Mouse (Mus musculus) liver, embryonic 15.5 days (tissue): ENCODE measurements around the gene Art1. TPM values are rescaled to one million over a fixed set of nuclear protein-coding genes. Genes with fewer than 3 reads are reported as not detected.

ENCODE experiments used
- polyA plus RNA-seq: library from polyadenylated mRNA; unstranded; fragments of >200 nt; fragmentation: Nextera tagmentation; extraction: Ambion mirVana; gene quantifications from 2 replicates; pipeline ENCODE4 v1.2.1, GENCODE M21; 2015

Gene Art1
- polyA plus RNA-seq, 1 experiment from 2014 or later, result 1.6 TPM

Other genes starting within 250 kb of the Art1 start
- 6.1 and 7.7 TPM in 2 replicates for gene Folr2, start 244.5 kb upstream of the Art1 start, polyA plus RNA-seq
- gene Anapc15, start 238.0 kb upstream of the Art1 start, polyA plus RNA-seq, result 44.5 and 48.0 TPM in 2 replicates
- 0.24 and 0.62 TPM in 2 replicates for gene Folr1, start 231.0 kb upstream of the Art1 start, polyA plus RNA-seq
- gene Lamtor1, start 195.8 kb upstream of the Art1 start, polyA plus RNA-seq, result 68.8 and 69.0 TPM in 2 replicates
- gene Tomt, start 195.4 kb upstream of the Art1 start, polyA plus RNA-seq, result 0.08 and 0.15 TPM in 2 replicates
- 1.6 and 1.7 TPM in 2 replicates for gene Lrrc51, start 167.8 kb upstream of the Art1 start, polyA plus RNA-seq
- 30.1 and 33.6 TPM in 2 replicates for gene Numa1, start 167.6 kb upstream of the Art1 start, polyA plus RNA-seq
- gene Il18bp, start 83.1 kb upstream of the Art1 start, polyA plus RNA-seq, result 22.9 and 31.8 TPM in 2 replicates
- gene Rnf121, start 36.3 kb upstream of the Art1 start, polyA plus RNA-seq, result 11.5 and 14.4 TPM in 2 replicates
- gene Xndc1, start 36.2 kb upstream of the Art1 start, polyA plus RNA-seq, result 11.4 and 13.3 TPM in 2 replicates
- gene Xntrpc, start 36.0 kb upstream of the Art1 start, polyA plus RNA-seq, result 0.30 TPM in 1 of 2 replicates, not detected in the other
- gene Trpc2, start 18.6 kb upstream of the Art1 start, polyA plus RNA-seq, result 0.36 TPM in 1 of 2 replicates, not detected in the other
- 0.25 and 0.30 TPM in 2 replicates for gene Art5, start 7.7 kb downstream of the Art1 start, polyA plus RNA-seq
- gene Chrna10, start 15.1 kb downstream of the Art1 start, polyA plus RNA-seq, result not detected in 2 replicates
- 13.4 and 13.5 TPM in 2 replicates for gene Nup98, start 108.4 kb downstream of the Art1 start, polyA plus RNA-seq
- gene Pgap2, start 108.5 kb downstream of the Art1 start, polyA plus RNA-seq, result 22.2 and 23.5 TPM in 2 replicates
- gene Rhog, start 154.3 kb downstream of the Art1 start, polyA plus RNA-seq, result 57.4 and 62.3 TPM in 2 replicates
- 14.9 and 16.5 TPM in 2 replicates for gene Stim1, start 166.1 kb downstream of the Art1 start, polyA plus RNA-seq